Mouse (Mus musculus) urinary bladder, postnatal 25 days (tissue): ENCODE results near the gene Sez6l2.

Source experiments
- DNase-seq: peaks from one replicate; pipeline ENCODE4 v3.0.0; 2022; ENCODE audit warnings: low spot score

The Sez6l2 gene

DNA sequence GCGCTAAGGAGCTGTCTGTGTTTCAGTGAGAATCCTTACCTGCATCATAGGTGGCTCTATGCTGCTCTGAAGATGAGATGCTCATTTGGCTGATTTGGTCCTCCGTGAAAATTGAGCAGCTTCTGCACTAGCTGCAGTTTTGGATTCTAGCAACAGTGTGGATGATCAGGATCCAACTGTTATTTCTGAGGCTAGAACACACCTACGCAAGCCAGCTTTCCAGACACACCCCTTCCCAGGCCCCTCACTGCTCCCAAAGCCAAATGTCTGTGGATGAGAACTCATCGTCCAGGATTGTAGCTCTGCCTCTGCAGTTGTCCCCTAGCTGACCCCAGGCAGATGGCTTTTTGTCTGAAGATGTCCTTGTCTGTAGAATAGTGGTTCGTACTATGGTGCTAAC is 10.7 kb downstream of the Sez6l2 start:
- no peak for DNase-seq

GRCm38 (mm10) chr7:126961965-126962364 is 11.6 kb downstream of the Sez6l2 start:
- DNase-seq, result no peak

DNA sequence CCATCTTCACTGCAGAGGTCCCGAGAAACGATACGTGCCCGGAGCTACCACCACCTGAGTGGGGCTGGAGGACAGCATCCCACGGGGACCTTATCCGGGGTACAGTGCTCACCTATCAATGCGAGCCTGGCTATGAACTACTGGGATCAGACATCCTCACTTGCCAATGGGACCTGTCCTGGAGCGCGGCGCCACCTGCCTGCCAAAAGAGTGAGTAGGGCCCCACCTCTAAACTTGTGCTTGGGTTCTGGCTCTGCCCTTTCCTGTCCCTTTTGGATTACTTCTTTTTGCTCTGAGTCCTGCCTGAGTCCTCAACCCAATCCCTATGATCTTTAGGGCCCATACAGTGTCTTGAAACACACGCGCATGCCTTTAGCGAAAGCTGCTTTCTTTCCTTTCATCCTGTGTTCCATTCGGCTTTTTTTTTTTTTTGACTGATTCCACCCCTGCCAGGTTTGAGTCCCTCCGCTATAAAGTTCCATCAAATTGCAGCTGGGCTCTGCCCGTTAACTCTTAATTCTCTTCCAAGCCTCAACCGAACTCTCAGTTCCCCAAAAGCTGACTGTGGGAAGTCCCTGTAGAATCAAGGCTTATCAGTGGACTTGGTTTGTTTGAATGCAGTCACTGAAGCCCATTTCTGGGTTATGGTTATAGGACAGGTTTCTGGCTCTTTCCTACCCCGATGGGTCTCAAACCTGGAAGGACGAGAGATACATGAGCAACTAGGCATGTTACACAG is 13.4 kb downstream of the Sez6l2 start:
- DNase-seq, result no peak

DNA sequence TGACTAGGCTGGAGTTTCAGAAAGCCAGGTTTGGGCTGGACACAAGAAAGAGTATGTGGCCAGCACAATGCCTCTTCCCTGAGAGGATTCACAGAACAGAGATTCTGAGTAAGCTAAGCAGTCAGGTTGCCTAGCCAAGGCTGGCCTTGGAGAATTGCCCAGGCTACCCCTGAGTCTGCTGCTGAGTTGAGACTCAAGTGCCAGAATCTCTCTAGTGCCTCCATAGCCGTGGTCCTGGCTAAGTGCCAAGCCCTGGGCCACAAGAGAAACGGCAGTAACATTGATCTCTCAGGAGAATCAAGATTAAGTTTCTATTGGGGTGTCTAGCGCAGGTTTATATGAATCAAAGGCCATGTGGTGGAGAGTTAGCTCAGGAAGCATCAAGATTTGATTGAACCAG is 15.2 kb downstream of the Sez6l2 start:
- DNase-seq, result no peak

- no peak for DNase-seq
Observed at GRCm38 (mm10) chr7:126967361-126967760, 17.0 kb downstream of the Sez6l2 start.

- DNase-seq, result peak; percentile 18
Observed at GRCm38 (mm10) chr7:126975493-126975892, 25.1 kb downstream of the Sez6l2 start.

DNA sequence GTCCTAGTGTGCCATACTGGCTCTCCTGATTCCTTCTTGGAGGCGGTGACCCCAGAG is 25.4 kb downstream of the Sez6l2 start, which contains the start of gene Cdipt:
Gene Cdipt (plus strand): TSS at position 22 of the 57 bp plus-strand sequence.
- no peak for DNase-seq

- DNase-seq, result peak; percentile 98
Observed at GRCm38 (mm10) chr7:126975950-126976866, 25.8 kb downstream of the Sez6l2 start, which contains the start of gene Cdiptos. Gene Cdiptos (minus strand): TSS chr7:126976098.

DNA sequence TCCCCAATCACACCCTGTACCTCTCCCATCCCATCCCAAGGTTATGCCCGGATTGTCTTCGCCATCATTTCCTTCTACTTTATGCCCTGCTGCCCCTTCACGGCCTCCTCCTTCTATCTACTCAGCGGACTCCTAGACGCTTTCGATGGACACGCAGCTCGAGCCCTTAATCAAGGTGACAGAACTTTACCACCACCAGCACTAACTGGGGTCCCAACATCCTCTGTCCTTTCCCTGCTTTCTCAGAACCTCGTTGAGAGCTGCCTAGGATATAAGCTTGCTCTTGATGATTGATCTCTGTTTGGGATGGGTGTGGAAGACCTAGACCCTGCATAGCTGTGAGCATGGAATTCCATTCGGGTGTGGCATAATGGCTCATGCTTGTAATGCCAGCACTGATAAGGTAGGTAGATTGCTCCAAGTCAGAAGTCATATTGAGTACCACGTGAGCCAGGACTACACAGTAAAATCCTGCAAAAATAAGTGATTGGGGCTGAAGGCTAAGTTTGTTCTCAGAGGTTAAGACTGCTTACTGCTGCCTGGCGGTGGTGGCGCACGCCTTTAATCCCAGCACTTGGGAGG is 26.6 kb downstream of the Sez6l2 start:
- peak; percentile 14 for DNase-seq

DNA sequence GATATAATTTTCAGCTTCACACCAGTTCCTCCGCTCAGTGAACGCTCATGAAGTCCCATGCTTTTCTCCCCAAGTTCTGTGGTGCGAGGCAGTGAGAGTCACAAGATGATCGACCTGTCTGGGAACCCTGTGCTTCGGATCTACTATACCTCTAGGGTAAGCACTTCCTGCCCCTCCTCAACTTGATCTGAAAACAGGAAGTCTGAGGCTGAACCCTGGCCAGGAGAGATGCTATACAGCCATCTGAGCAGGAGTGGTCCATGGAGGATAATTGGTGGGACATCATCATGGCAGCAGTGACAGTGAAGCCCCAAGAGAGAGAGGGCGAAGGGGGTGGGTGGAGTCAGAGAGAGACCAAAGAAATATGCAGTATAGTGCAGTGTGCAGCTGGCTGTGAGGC is 28.5 kb downstream of the Sez6l2 start:
- DNase-seq, result no peak

DNA sequence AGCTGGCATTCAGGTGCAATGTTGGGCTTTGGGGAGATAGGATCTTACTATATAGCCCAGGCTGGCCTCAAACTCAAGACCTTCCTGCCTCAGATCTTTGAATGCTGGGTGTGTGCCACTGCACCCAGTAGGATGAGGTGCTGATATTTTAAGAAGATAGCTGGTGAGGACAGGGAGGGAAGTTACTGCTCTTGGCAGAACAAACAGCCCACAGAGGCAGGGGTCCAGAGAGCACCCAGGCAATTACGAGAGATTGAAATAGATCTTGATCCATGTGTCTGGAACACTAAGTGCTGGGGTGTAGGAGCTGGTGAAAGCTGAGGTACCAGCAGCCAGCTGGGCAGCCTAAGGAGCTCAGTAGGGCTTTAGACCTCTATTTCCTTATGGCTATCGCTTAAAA is 31.2 kb downstream of the Sez6l2 start:
- no peak for DNase-seq

DNA sequence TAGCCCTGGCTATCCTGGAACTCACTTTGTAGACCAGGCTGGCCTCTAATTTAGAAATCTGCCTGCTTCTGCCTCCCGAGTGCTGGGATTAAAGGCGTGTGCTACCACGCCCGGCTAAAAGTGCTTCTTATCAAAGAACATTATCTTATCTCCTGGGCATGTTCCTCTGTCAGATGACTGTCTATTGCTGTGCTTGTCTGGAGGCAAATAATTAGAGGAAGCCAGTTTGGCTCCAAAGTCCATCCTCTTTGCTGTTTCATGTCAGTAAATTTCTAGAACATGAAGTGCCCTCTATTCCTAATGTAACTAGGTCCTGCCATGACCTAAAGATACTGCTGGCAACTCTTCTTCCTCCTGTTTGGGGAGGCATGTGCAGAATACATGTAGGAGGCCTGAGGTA is 31.7 kb downstream of the Sez6l2 start:
- no peak for DNase-seq

DNA sequence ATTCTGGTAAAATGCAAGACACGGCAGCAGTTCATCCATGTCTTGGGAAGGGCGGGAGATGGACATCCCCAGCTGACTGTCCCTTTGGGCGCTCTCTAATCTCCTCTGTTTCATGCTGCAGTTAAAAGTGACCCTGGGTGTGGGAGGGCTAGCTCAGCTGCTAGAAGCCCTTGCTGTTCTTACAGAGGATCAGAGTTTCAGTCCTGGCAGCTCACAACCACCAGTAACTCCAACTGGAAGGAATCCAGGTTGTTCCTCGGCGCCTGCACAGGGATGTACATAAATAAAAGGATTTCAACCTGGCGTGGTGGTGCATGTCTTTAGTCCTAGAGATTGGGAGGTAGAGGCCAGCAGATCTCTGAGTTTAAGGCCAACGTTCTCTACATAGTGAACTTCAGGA is 32.8 kb downstream of the Sez6l2 start:
- DNase-seq, result no peak

- no peak for DNase-seq
Observed at GRCm38 (mm10) chr7:126984667-126985444, 34.5 kb downstream of the Sez6l2 start.

DNA sequence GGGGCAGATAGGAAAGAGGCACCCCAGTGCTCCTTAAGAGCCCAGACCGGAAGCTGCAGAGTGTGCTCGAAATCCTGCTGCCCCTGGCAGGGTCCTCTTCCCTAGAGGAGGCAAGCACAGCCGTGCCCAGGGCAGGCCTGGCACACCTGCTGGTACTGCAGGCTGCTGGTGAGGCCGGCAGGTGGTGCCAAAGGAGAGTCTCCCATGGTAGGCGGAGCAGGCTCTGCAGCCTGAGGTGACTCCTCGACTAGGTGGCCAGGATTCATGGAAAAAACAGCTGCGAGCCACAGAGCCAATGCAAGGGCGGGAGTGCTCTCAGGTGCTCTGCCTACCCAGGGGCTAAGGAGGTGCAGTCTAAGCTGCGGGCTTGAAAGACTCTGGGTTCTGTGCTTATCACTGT is 36.0 kb downstream of the Sez6l2 start:
- DNase-seq, result peak; percentile 21

DNA sequence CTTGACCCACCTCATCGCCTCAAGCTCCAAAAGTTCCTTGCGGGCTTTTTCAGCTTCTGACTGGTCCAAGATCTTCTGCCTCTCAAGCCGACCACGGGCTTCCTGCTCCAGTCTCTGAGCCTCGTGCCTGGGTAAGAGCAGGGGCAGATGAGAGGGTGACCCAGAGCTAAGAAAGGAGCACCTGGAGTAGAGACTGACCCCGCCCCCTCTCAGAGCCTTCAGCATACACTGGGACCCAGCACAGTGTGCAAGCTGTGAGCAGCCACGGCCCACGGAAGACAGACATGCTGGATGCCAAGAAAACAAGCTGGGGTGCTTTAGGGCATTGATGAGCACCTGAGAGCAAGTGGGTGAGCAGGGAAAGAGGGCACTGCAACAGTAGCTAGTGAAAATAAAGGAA is 38.5 kb downstream of the Sez6l2 start:
- no peak for DNase-seq

DNA sequence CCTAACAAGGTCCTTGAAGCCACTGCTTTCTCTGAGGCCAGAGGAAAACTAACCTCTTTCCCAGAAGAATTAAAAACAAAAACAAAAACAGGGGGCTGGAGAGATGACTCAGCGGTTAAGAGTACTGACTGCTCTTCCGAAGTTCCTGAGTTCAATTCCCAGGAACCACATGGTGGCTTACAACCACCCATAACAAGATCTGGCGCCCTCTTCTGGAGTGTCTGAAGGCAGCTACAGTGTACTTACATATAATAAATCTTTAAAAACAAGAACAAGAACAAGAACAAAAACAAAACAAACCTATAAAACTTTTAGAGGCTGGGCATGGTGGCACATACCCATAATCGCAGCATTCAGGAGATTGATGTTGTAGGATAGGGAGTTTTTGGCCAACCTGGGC is 46.1 kb downstream of the Sez6l2 start:
- no peak for DNase-seq

- DNase-seq, result no peak
Observed at GRCm38 (mm10) chr7:126999568-126999967, 49.2 kb downstream of the Sez6l2 start.

DNA sequence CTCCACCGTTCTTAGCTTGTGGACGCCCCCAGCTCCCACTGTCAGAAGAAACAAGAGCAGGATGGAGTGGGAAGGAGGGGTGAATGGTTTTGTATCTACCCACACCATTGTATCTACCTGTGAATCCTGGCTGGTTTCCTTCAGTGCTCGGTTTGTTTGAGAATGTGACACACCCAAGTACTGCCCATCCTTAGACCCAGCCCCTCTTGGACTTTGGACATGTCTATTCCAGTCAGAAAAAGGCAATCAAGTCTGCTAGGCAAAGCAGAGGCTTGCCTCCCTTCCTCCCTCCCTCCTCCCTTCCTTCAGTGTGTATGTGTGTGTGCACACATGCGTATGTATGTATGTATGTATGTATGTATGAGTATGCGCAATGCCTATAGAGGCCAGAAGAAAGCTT is 53.3 kb downstream of the Sez6l2 start:
- DNase-seq, result no peak

GRCm38 (mm10) chr7:127004122-127004875 is 53.9 kb downstream of the Sez6l2 start:
- no peak for DNase-seq

DNA sequence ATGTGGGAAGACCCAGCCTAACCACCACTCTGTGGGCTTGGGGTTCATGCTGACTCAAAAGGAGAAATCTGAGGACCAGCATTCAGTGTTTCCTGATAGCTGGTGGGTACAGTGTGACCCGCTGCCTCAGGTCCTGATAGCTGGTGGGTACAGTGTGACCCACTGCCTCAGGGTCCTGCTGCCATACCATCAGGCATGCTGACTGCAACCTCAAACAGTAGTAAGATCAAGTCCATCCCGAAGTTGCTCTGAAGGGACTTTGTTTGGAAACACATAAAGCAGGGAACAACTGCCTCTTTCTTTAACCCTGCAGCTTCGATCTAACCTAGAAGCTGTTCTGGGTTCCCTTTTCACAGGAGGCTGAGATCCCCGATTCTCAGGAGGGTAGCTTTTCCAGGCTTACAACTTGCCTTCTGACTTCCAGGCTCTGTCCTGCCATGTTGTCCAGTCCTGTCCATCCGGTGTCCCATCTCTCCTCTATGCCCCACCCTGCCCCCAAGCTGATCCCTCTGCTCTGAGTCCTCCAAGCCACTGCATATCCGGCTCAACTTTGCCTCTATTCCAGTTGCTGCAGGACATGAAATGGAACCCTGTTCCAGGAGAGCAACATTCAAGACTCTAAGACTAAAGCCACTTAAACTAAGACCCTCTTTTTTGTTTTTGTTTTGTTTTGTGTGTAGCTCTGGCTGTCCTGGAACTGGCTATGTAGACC is 57.1 kb downstream of the Sez6l2 start:
- no peak for DNase-seq
